Mouse (Mus musculus): ENCODE results near the gene Gm34653.

GRCm38 (mm10) chr2:34874816-34875345 is 42.1 kb downstream of the Gm34653 start, which contains the start of gene Psmd5:
- TF ChIP-seq CTCF (IDR thresholded peaks at IDR 0.05; ENCODE audit: low read depth, low read length) (no peak), POLR2A (IDR thresholded peaks at IDR 0.05; ENCODE audit: borderline replicate concordance, low read depth, low read length) (no peak)

Measured in bone marrow macrophage, adult 2 months (primary cell).